Mouse (Mus musculus): ENCODE results near the gene Gm49358. TPM values are rescaled to one million over a fixed set of nuclear protein-coding genes. Genes with fewer than 3 reads are reported as not detected.

The Gm49358 gene
- polyA plus RNA-seq, 1 experiment from 2014 or later: not detected

DNA sequence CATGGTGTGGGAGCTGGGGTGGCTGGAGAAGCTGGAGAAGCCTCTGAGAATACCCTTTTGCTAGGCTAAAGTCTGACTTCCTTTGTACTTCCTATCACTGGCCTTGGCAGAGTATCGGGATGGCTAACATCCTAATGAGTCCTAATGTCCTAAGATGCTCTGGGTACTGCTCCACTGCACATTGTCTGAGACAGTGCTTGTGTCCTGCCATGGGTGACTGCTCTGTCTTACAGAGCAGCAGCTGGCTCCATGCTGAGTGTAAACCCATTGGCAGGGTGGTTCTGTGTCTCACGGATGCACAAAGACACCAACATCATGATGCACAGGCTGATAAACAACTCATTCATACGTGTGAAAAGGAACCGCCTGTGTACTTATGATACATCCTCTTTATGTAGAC is 85.3 kb downstream of the Gm49358 start:
- Histone ChIP-seq H3K4me1 (ENCODE audit: control insufficient read depth, insufficient read depth, low read length) (no peaks in the 10 kb centered on the region), H3K27me3 (ENCODE audit: control insufficient read depth, insufficient read depth, low read length) (no peaks in the 10 kb centered on the region), H3K27ac (replicated peaks; ENCODE audit: low read depth, low read length) (no peak overlapping the region), H3K36me3 (ENCODE audit: control insufficient read depth, insufficient read depth, low read length) (no peaks in the 10 kb centered on the region), H3K4me3 (ENCODE audit: low read depth, low read length) (no peak overlapping the region), H3K4me2 (ENCODE audit: low read depth, severe bottlenecking) (no peak overlapping the region), H3K9ac (ENCODE audit: low read length) (no peak overlapping the region), H3K9me3 (ENCODE audit: control insufficient read depth, low read length) (no peaks in the 10 kb centered on the region)
- 90% methylated on average over 4 of the region's 4 CpGs for WGBS
- no peak for ATAC-seq (ENCODE audit: insufficient number of reproducible peaks, low FRiP score, low TSS enrichment, low read depth)
- no peak for DNase-seq (ENCODE audit: low spot score)

DNA sequence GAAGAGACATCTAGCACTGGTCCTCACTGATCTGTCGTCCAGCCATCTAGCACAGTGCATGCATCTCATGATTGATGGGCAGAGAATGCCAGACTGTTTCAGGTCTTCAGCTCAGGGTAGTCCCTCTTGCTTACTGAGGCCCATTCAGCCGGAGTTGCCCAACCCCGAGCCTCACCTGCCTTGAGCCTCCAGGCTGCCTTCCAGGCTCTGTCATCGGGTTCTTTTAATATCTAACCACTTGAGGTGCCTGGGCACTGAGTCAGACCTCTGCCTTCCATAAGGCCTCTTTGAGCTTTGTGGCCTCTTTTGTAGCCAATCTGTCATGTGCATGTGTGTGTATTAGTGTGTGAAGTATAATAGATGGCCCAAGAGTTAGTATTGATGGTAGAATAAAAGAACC is 85.7 kb downstream of the Gm49358 start:
- DNase-seq (ENCODE audit: low spot score) (no peak), ATAC-seq (ENCODE audit: insufficient number of reproducible peaks, low FRiP score, low TSS enrichment, low read depth) (no peak)
- Histone ChIP-seq H3K4me2 (ENCODE audit: low read depth, severe bottlenecking) (no peak overlapping the region), H3K27me3 (ENCODE audit: control insufficient read depth, insufficient read depth, low read length) (no peaks in the 10 kb centered on the region), H3K4me3 (ENCODE audit: low read depth, low read length) (no peak overlapping the region), H3K9me3 (ENCODE audit: control insufficient read depth, low read length) (no peaks in the 10 kb centered on the region), H3K4me1 (ENCODE audit: control insufficient read depth, insufficient read depth, low read length) (no peaks in the 10 kb centered on the region), H3K27ac (replicated peaks; ENCODE audit: low read depth, low read length) (no peak overlapping the region), H3K9ac (ENCODE audit: low read length) (no peak overlapping the region), H3K36me3 (ENCODE audit: control insufficient read depth, insufficient read depth, low read length) (no peaks in the 10 kb centered on the region)
- WGBS: 89% methylated on average over 4 of the region's 4 CpGs

DNA sequence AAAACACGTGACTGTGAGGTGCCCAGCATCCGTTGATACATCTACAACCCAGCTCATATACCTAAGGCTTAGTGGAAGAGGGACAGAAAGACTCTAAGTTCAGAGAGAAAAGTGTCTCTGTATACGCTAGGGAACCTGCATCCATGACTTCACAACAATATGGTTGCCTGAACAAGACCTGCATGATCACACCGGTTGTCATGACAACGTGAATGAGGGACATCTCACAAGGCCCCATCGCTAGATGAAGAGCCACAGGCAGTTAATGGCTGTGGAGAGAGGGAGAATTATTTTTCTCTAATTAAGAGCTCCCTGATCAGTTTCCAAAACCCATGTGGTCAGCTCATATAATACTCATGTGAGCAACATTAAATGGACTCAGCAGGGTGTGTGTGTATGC is 88.4 kb downstream of the Gm49358 start:
- ATAC-seq (ENCODE audit: insufficient number of reproducible peaks, low FRiP score, low TSS enrichment, low read depth) (no peak), DNase-seq (ENCODE audit: low spot score) (no peak)
- no peaks in the 10 kb centered on the region for H3K9me3 ChIP-seq (ENCODE audit: control insufficient read depth, low read length)
- H3K27ac ChIP-seq (replicated peaks; ENCODE audit: low read depth, low read length): no peak overlapping the region
- no peak overlapping the region for H3K4me3 ChIP-seq (ENCODE audit: low read depth, low read length)
- no peaks in the 10 kb centered on the region for H3K36me3 ChIP-seq (ENCODE audit: control insufficient read depth, insufficient read depth, low read length)
- H3K4me1 ChIP-seq (ENCODE audit: control insufficient read depth, insufficient read depth, low read length): no peaks in the 10 kb centered on the region
- no peak overlapping the region for H3K9ac ChIP-seq (ENCODE audit: low read length)
- WGBS: 86% methylated on average over 6 of the region's 6 CpGs
- H3K4me2 ChIP-seq (ENCODE audit: low read depth, severe bottlenecking): no peak overlapping the region
- no peaks in the 10 kb centered on the region for H3K27me3 ChIP-seq (ENCODE audit: control insufficient read depth, insufficient read depth, low read length)

DNA sequence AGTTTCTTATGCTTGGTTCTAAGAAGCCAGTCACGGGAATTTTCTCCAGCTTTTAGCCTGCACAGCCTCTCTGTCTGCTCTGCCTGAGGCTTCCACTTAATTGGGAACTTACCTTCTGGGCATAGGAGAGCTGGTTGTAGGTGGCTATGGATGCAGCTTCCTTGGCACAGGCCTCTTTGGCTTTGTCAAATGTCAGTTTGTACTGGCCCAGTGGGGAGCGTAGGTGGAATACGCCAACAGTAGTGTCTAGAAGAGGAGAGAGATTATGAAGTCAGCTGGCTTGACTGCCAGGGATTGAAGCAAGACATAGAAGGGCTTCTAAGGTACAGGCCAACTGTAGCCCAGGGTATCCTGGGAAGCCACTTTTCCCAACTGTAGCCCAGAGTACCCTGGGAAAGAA is 89.7 kb downstream of the Gm49358 start:
- Histone ChIP-seq H3K4me3 (ENCODE audit: low read depth, low read length) (no peak overlapping the region), H3K27me3 (ENCODE audit: control insufficient read depth, insufficient read depth, low read length) (no peaks in the 10 kb centered on the region), H3K9me3 (ENCODE audit: control insufficient read depth, low read length) (no peaks in the 10 kb centered on the region), H3K9ac (ENCODE audit: low read length) (no peak overlapping the region), H3K36me3 (ENCODE audit: control insufficient read depth, insufficient read depth, low read length) (no peaks in the 10 kb centered on the region), H3K4me2 (ENCODE audit: low read depth, severe bottlenecking) (no peak overlapping the region), H3K4me1 (ENCODE audit: control insufficient read depth, insufficient read depth, low read length) (no peaks in the 10 kb centered on the region), H3K27ac (replicated peaks; ENCODE audit: low read depth, low read length) (no peak overlapping the region)
- 88% methylated on average over 3 of the region's 3 CpGs for WGBS
- DNase-seq (ENCODE audit: low spot score): no peak
- no peak for ATAC-seq (ENCODE audit: insufficient number of reproducible peaks, low FRiP score, low TSS enrichment, low read depth)

DNA sequence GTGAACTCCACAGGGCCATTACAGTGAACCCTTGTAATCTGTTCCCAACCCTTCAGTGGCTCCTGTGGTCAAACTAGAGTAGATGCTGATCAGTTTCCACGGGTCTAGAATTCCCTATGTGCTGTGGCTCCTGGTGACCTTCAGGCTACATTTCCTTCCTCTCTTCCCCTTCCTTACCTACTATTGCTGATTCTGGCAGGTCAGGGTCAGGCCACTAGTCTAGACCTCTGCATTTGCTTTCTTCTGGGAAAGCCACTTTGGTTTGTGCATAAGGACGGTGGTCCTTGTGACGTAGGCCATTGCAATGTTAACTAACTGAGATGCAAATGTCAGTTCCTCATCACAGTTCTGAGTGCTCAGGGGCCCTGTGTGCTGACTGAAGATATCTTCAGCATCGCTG is 96.6 kb downstream of the Gm49358 start:
- WGBS: 86% methylated on average over 4 of the region's 4 CpGs
- no peak overlapping the region for H3K27ac ChIP-seq (replicated peaks; ENCODE audit: low read depth, low read length)
- no peak for DNase-seq (ENCODE audit: low spot score)
- H3K27me3 ChIP-seq (ENCODE audit: control insufficient read depth, insufficient read depth, low read length): no peaks in the 10 kb centered on the region
- ATAC-seq (ENCODE audit: insufficient number of reproducible peaks, low FRiP score, low TSS enrichment, low read depth): no peak
- H3K9ac ChIP-seq (ENCODE audit: low read length): no peak overlapping the region
- H3K4me3 ChIP-seq (ENCODE audit: low read depth, low read length): no peak overlapping the region
- H3K36me3 ChIP-seq (ENCODE audit: control insufficient read depth, insufficient read depth, low read length): no peaks in the 10 kb centered on the region
- no peaks in the 10 kb centered on the region for H3K4me1 ChIP-seq (ENCODE audit: control insufficient read depth, insufficient read depth, low read length)
- no peaks in the 10 kb centered on the region for H3K9me3 ChIP-seq (ENCODE audit: control insufficient read depth, low read length)
- H3K4me2 ChIP-seq (ENCODE audit: low read depth, severe bottlenecking): no peak overlapping the region

DNA sequence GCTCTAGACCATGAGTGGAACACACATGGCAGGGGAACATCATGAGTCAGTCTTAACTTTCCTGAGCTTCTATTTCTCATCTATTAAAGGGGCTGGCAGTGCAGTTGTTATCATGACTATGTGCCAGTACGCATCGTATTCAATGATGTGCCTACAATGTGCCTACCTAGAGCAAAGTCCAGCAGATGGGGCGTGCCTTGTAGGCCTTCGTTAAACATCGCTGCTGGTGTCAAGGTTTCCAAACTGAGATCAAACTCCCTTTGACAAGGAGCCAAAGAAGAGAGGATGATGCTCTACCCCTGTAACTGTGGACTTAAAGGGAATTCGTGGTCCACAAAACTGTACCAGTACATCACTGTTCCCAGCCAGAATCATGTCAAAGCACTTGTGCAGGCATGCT is 98.7 kb downstream of the Gm49358 start:
- no peak overlapping the region for H3K9ac ChIP-seq (ENCODE audit: low read length)
- no peak overlapping the region for H3K27ac ChIP-seq (replicated peaks; ENCODE audit: low read depth, low read length)
- ATAC-seq (ENCODE audit: insufficient number of reproducible peaks, low FRiP score, low TSS enrichment, low read depth): no peak
- no peaks in the 10 kb centered on the region for H3K4me1 ChIP-seq (ENCODE audit: control insufficient read depth, insufficient read depth, low read length)
- no peaks in the 10 kb centered on the region for H3K36me3 ChIP-seq (ENCODE audit: control insufficient read depth, insufficient read depth, low read length)
- H3K27me3 ChIP-seq (ENCODE audit: control insufficient read depth, insufficient read depth, low read length): no peaks in the 10 kb centered on the region
- 89% methylated on average over 6 of the region's 6 CpGs for WGBS
- no peak overlapping the region for H3K4me2 ChIP-seq (ENCODE audit: low read depth, severe bottlenecking)
- no peak for DNase-seq (ENCODE audit: low spot score)
- H3K4me3 ChIP-seq (ENCODE audit: low read depth, low read length): no peak overlapping the region
- H3K9me3 ChIP-seq (ENCODE audit: control insufficient read depth, low read length): no peaks in the 10 kb centered on the region

DNA sequence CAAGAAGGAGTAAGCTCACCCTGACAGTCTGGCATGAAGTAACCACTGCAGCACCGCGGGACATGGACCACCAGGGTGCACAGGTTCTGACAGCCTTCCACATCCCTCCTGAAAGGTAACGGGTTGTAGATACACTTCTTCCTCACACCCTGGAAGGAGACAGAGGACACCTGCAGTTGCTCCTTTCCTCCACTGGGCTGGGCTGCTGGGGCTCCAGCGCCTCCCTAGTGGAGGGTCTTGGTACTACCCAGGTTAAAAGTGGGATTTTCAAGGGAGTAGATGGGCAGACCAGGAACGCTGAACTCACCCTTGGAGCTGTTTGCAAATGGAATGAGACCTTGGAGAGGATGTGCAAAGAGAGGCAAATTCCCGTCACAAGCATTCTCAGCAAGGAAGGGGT is 99.7 kb downstream of the Gm49358 start:
- WGBS: 84% methylated on average over 6 of the region's 6 CpGs
- Histone ChIP-seq H3K36me3 (ENCODE audit: control insufficient read depth, insufficient read depth, low read length) (no peaks in the 10 kb centered on the region), H3K4me3 (ENCODE audit: low read depth, low read length) (no peak overlapping the region), H3K9ac (ENCODE audit: low read length) (no peak overlapping the region), H3K27me3 (ENCODE audit: control insufficient read depth, insufficient read depth, low read length) (no peaks in the 10 kb centered on the region), H3K27ac (replicated peaks; ENCODE audit: low read depth, low read length) (no peak overlapping the region), H3K4me2 (ENCODE audit: low read depth, severe bottlenecking) (no peak overlapping the region), H3K4me1 (ENCODE audit: control insufficient read depth, insufficient read depth, low read length) (no peaks in the 10 kb centered on the region), H3K9me3 (ENCODE audit: control insufficient read depth, low read length) (no peaks in the 10 kb centered on the region)
- ATAC-seq (ENCODE audit: insufficient number of reproducible peaks, low FRiP score, low TSS enrichment, low read depth): no peak
- DNase-seq (ENCODE audit: low spot score): no peak

DNA sequence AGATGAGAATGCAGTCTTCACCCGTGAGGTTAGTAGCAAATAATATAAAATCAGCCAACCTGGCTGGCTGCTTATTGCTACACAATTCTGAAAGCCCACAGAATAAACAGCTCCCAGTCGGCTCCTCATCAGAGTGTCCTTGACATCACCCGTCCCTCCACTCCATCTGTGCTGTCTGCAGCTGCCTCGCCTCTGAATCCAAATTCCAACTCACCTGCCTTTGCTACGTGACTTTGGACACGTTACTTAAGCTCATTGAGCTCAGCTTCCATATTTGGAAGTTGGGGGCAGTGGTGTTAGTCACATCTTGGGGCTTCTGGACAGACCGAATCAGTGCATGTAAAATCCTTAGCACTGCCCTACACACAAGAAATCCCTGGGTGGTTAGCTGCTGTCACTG is 108.3 kb downstream of the Gm49358 start:
- H3K4me3 ChIP-seq (ENCODE audit: low read depth, low read length): no peak overlapping the region
- no peaks in the 10 kb centered on the region for H3K4me1 ChIP-seq (ENCODE audit: control insufficient read depth, insufficient read depth, low read length)
- no peaks in the 10 kb centered on the region for H3K9me3 ChIP-seq (ENCODE audit: control insufficient read depth, low read length)
- H3K9ac ChIP-seq (ENCODE audit: low read length): no peak overlapping the region
- no peak for DNase-seq (ENCODE audit: low spot score)
- no peaks in the 10 kb centered on the region for H3K27me3 ChIP-seq (ENCODE audit: control insufficient read depth, insufficient read depth, low read length)
- ATAC-seq (ENCODE audit: insufficient number of reproducible peaks, low FRiP score, low TSS enrichment, low read depth): no peak
- WGBS: 79% methylated on average over 7 of the region's 7 CpGs
- no peak overlapping the region for H3K4me2 ChIP-seq (ENCODE audit: low read depth, severe bottlenecking)
- H3K27ac ChIP-seq (replicated peaks; ENCODE audit: low read depth, low read length): no peak overlapping the region
- no peaks in the 10 kb centered on the region for H3K36me3 ChIP-seq (ENCODE audit: control insufficient read depth, insufficient read depth, low read length)

DNA sequence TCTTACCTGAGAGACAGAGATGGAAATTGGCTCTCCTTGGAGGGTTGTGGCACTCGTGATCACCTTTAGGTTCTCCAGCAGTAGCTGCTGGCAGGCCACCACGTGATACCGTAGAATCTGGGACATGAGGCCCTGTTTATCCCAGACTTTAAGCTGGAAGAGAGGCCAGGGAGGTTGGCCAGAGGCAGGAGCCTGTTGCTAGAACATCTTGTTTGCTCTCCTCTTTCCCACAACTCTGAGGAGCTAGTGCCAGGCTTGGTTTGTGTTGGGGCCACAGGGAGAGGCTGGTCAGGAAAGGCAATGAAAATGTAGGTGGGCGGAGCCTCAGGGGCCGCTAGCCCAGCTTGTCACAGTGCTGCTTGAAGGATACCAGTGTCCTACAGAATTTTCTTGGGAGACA is 108.8 kb downstream of the Gm49358 start:
- H3K27me3 ChIP-seq (ENCODE audit: control insufficient read depth, insufficient read depth, low read length): no peaks in the 10 kb centered on the region
- no peak overlapping the region for H3K27ac ChIP-seq (replicated peaks; ENCODE audit: low read depth, low read length)
- H3K4me1 ChIP-seq (ENCODE audit: control insufficient read depth, insufficient read depth, low read length): no peaks in the 10 kb centered on the region
- no peak overlapping the region for H3K4me3 ChIP-seq (ENCODE audit: low read depth, low read length)
- 69% methylated on average over 5 of the region's 5 CpGs for WGBS
- ATAC-seq (ENCODE audit: insufficient number of reproducible peaks, low FRiP score, low TSS enrichment, low read depth): no peak
- H3K36me3 ChIP-seq (ENCODE audit: control insufficient read depth, insufficient read depth, low read length): no peaks in the 10 kb centered on the region
- no peak for DNase-seq (ENCODE audit: low spot score)
- no peak overlapping the region for H3K9ac ChIP-seq (ENCODE audit: low read length)
- no peak overlapping the region for H3K4me2 ChIP-seq (ENCODE audit: low read depth, severe bottlenecking)
- H3K9me3 ChIP-seq (ENCODE audit: control insufficient read depth, low read length): no peaks in the 10 kb centered on the region
